Mouse (Mus musculus): ENCODE results near the gene Arhgef28.

GRCm38 (mm10) chr13:98140626-98141025 is 65.6 kb downstream of the Arhgef28 start:
- TF ChIP-seq FLI1 (IDR thresholded peaks at IDR 0.05; ENCODE audit: low read length) = no peak
- TF ChIP-seq GATA1 (IDR thresholded peaks at IDR 0.05; ENCODE audit: borderline replicate concordance, low read length) = no peak

All from megakaryocyte, embryonic 14.5 days (primary cell).